Mouse (Mus musculus) liver, adult (tissue): ENCODE results near the gene Vmn1r17.
"Not testable (repeated sequence)": the region's sequence is repeated elsewhere in the genome, so short reads cannot be mapped to it uniquely, and the experiment has no call there.

Experiments
- GATA4 ChIP-seq: IDR thresholded peaks from 2 replicates; pipeline ENCODE4 v1.6.1; 2014; ENCODE audit warnings: mild to moderate bottlenecking, low read length; ENCODE audit not compliant: insufficient replicate concordance

Vmn1r17 gene

DNA sequence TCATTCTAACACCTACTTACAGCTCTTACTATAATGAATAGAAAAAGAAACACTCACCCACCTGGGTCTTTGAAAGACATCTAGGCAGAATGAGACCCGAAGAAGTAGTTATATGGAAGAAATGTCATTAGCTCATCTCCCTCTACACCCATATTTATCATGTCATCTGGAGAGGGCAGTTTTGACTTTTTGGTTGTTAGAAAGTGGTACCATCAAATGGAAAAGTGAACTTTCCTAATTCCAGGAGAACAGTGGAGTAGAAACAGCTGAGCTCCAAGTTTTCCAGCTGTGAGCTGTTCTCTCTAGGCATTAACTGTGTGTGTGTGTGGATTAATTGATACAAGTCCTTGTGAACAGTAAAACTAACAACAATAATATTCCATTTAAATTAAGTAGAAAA, at the start of gene Vmn1r17:
Gene Vmn1r17 (minus strand): TSS at position 101 of the 400 bp plus-strand sequence.
- TF ChIP-seq GATA4, result no peak

DNA sequence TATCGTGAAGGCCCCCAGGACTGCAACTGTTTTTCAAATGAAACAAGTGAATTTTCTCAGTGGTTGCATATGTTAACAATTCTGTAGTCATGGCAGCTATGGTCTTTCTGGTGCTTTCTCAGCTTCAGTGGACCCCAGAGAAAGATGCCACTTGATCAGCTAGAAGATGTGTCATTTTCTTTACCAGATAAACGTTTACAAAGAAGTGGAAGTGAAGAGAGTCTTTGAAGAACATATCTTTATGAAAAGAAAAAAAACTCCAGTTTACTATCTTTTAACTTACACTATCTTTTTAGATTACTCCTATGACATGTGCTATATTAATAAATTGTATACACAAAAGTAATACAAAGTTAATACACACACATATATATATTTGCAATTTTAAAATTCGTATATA, 40.0 kb upstream of the Vmn1r17 start, which contains the start of gene Vmn1r19:
Gene Vmn1r19 (plus strand): TSS at position 301 of the 400 bp plus-strand sequence.
- TF ChIP-seq GATA4, result not testable (repeated sequence)

DNA sequence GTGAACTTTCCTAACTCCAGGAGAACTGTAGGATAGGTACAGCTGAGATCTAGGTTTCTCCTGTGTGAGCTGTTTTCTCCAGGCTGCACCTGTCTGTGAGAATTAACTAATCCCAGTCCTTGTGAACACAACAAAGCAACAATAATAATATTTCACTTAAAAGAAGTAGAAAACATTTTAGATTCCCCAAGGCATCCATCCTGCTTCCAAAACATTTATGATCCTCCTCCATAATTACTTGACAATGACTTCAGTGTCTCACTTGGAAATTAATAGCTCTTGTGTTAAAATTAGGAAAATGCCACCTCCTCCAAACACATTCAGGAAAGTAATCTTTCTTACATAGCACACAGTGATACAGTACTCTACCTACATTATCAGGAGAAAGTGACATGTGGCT, 32.2 kb upstream of the Vmn1r17 start, which contains the start of gene Vmn1r18:
Gene Vmn1r18 (minus strand): TSS at position 101 of the 400 bp plus-strand sequence.
- no peak for TF ChIP-seq GATA4

DNA sequence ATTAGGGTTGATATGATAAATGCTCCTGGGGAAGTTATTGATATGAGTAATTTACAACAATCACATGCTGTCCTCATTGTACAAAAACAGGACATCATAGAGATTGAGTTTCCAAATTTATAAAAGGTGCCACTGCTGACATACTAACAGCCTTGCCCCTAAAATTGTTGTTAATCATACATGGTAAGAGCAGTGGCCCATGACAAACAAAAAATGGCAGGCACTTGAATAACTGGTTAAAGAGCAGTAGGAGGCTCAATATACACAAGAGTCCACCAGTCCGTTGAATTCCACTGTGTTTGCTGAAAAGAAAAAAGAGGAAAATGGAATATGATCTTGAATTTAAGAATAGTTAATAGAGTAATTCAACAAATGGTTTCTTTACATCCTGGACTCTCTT, 4.0 kb upstream of the Vmn1r17 start:
- TF ChIP-seq GATA4, result no peak

DNA sequence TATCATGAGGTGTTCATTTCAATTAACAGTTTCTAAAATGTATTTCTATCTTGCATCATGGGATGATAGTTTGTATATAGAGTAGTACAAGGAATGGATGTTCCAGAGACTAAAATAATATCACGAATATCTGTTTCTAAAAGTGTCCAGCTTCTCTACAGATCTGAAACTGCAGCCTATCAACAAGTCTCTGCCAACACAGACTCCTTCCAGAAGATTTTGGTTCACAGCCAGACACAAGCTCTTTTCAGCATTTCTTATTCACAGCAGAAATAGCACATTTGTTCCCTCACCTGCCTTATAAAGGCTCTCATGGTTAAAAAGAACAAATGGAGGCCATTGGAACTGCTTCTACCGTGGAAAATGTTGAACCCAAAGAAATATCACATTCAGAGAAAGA, 6.7 kb downstream of the Vmn1r17 start:
- TF ChIP-seq GATA4, result no peak

DNA sequence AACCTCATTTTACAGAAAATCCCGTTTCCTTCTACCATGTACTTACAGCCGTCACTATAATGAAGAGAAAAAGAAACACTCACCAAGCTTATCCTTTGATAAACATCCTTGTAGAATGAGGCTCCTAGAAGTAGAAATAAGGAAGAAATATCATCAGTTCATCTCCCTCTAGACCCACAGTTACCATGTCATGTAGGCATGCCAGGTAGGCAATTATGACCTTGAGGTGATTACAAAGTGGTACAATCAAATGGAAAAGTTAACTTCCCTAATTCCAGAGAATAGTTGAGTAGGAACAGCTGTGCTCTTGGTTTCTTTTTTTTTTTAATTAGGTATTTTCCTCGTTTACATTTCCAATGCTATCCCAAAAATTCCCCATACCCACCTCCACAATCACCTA, 34.1 kb downstream of the Vmn1r17 start, which contains the start of gene Vmn1r16:
Gene Vmn1r16 (minus strand): TSS at position 101 of the 400 bp plus-strand sequence.
- no peak for TF ChIP-seq GATA4

DNA sequence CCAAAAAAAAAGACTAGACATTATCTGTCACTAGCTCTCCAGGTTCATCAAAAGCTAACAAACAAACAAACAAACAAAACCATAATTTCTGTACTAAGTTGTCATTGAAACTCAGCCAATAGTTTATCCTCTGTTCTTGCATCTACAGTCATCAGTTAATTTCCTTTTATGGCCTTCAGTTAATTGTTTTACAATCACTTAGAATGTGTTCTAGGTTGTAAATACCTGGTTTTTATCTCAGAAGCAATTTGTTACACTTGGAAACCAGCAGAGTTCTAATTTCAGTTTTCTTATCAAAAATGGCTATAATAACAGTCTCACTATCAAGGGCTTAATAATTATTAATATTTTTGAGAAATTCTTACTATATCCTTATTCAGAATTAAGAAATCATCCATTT, 37.4 kb downstream of the Vmn1r17 start:
- TF ChIP-seq GATA4, result no peak
